Comparison of ENCODE assay signal across 12 mouse cellular contexts in the genomic region with DNA sequence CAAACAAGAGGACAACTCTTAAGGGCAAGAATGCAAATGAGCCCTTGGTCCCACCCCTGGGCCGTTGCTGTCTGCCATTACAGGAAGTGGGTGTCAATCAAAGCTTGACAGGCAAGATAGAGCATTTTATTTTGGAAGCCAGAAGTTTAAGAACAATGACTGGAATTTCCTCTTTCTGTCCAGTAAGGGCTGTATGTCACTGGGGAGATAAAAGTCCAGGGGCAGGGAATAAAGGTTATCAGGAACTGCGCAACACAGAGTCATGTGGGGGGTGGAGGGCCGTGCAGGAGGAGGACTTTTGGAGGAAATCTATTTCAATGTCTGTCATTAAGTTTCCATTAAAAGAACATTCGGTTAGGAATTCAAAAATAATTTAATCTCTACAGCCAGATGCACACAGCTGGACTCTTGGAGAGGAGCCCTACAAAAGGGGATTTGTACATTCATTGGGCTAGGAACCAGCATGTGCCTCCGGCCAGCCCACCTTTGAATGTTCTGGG. TPM values are rescaled to one million over a fixed set of nuclear protein-coding genes. Genes with fewer than 3 reads are reported as not detected.
A peak's percentile ranks its signal among the peaks of the same experiment; 100 is the strongest.
DNase-seq lines count a peak whose midpoint lies in the region; ATAC-seq lines count a peak whose summit lies in the region.
"Had no signal": no experiment of that assay in that cellular context is flagged by ENCODE, and none has a peak within 500 bp of the region (broad histone marks: within the 10 kb centered on the region; RNA-seq: fewer than 3 reads in every experiment).

No protein-coding gene starts in this region.

- WGBS in liver, embryonic 13.5 days (ENCODE audit: insufficient replicate concordance) = 7% methylated on average over 5 of the region's 5 CpGs
- WGBS in hindbrain, embryonic 13.5 days = 67% methylated on average over 5 of the region's 5 CpGs

- H3K4me1 ChIP-seq in liver, embryonic 13.5 days (replicated peaks) = peaks cover 15% of the 10 kb centered on the region
- H3K4me1 ChIP-seq in hindbrain, embryonic 13.5 days (replicated peaks) = no peaks in the 10 kb centered on the region

- DNase-seq in 3T3-L1 (ENCODE audit: low read depth, low spot score) = peak; percentile 16
- peak; percentile 66 for DNase-seq in heart, postnatal 4 days
- no peak for DNase-seq in liver, embryonic 13.5 days
- no peak for DNase-seq in thymus, postnatal 14 days
- no peak for DNase-seq in gastrocnemius, adult 8-10 months (ENCODE audit: low spot score in 2 of 2)

- H3K9ac ChIP-seq in liver, embryonic 13.5 days = no peak overlapping the region
- H3K9ac ChIP-seq in hindbrain, embryonic 13.5 days = no peak overlapping the region

- no peaks in the 10 kb centered on the region for H3K36me3 ChIP-seq in liver, embryonic 13.5 days
- H3K36me3 ChIP-seq in hindbrain, embryonic 13.5 days = no peaks in the 10 kb centered on the region

- H3K4me3 ChIP-seq in liver, embryonic 13.5 days (replicated peaks) = no peak overlapping the region
- H3K4me3 ChIP-seq in hindbrain, embryonic 13.5 days = no peak overlapping the region

- H3K27ac ChIP-seq in liver, embryonic 13.5 days = peak overlapping the region; percentile 71
- H3K27ac ChIP-seq in hindbrain, embryonic 13.5 days = no peak overlapping the region

- H3K4me2 ChIP-seq in liver, embryonic 13.5 days = peak overlapping the region; percentile 4
- H3K4me2 ChIP-seq in hindbrain, embryonic 13.5 days = no peak overlapping the region

- H3K9me3 ChIP-seq in liver, embryonic 13.5 days (replicated peaks) = no peaks in the 10 kb centered on the region
- H3K9me3 ChIP-seq in hindbrain, embryonic 13.5 days = no peaks in the 10 kb centered on the region

- peak; percentile 74 for ATAC-seq in common myeloid progenitor, adult 5-6 weeks (replicated peaks; ENCODE audit: low read depth, poor library complexity, severe bottlenecking)
- ATAC-seq in liver, embryonic 13.5 days (ENCODE audit: low read depth) = peak; percentile 76
- no peak for ATAC-seq in hindbrain, embryonic 13.5 days (ENCODE audit: low FRiP score)
- no peak for ATAC-seq in frontal cortex, adult (ENCODE audit: low TSS enrichment)
- ATAC-seq: forebrain, embryonic 14.5 days had no signal

- H3K27me3 ChIP-seq in liver, embryonic 13.5 days = no peaks in the 10 kb centered on the region
- peaks cover 12% of the 10 kb centered on the region for H3K27me3 ChIP-seq in hindbrain, embryonic 13.5 days

RNA-seq across cellular contexts. Expression of gene Kcnj1, which starts 28.4 kb away (rescaled TPM):
- 0.82 TPM in 1 of 2 replicates, not detected in the other for total RNA-seq in common myeloid progenitor, adult 5-6 weeks (2017)
- total RNA-seq in heart, postnatal 4 days (2021) = not detected
- polyA plus RNA-seq in liver, embryonic 13.5 days (2015; fragmentation: Nextera tagmentation; extraction: Ambion mirVana) = not detected in 2 replicates
- polyA plus RNA-seq in hindbrain, embryonic 13.5 days (2015; fragmentation: Nextera tagmentation; extraction: Ambion mirVana) = not detected in 2 replicates
- not detected for total RNA-seq in gastrocnemius, adult 8-10 months (2022)
- total RNA-seq: ES-E14; layer of hippocampus, adult 8-10 months; midbrain, postnatal 0 days had no signal
- polyA plus RNA-seq: forebrain, embryonic 14.5 days; midbrain, postnatal 0 days had no signal

RNA-seq across cellular contexts. Expression of gene Kcnj5, which starts 56.6 kb away (rescaled TPM):
- 4.2 and 5.3 TPM in 2 replicates for total RNA-seq in common myeloid progenitor, adult 5-6 weeks (2017)
- total RNA-seq in heart, postnatal 4 days (2021) = 10 to 100 TPM; 41.6 to 43.6 TPM
- polyA plus RNA-seq in liver, embryonic 13.5 days (2015; fragmentation: Nextera tagmentation; extraction: Ambion mirVana) = 1.9 and 2.6 TPM in 2 replicates
- polyA plus RNA-seq in hindbrain, embryonic 13.5 days (2015; fragmentation: Nextera tagmentation; extraction: Ambion mirVana) = 0.39 and 0.40 TPM in 2 replicates
- not detected for total RNA-seq in gastrocnemius, adult 8-10 months (2022)

Comparison
In these comparisons a context has a peak if more than half of its experiments do, and no peak if none do; other contexts are left out.
1. DNase-seq: peak in 3T3-L1 (single experiment) and heart, postnatal 4 days (single experiment); none in liver, embryonic 13.5 days (single experiment), thymus, postnatal 14 days (single experiment) and gastrocnemius, adult 8-10 months (0 of 2).
2. ATAC-seq: peak in common myeloid progenitor, adult 5-6 weeks (single experiment) and liver, embryonic 13.5 days (single experiment); none in hindbrain, embryonic 13.5 days (single experiment) and frontal cortex, adult (single experiment).